8 mouse cellular contexts compared by ENCODE assay signal in genomic region chr8:109607650-109608049, GRCm38 (mm10). TPM values are rescaled to one million over a fixed set of nuclear protein-coding genes. Genes with fewer than 3 reads are reported as not detected.
DNase-seq lines count a peak whose midpoint lies in the region; ATAC-seq and TF ChIP-seq lines count a peak whose summit lies in the region.

No protein-coding gene starts in this region.

- H3K4me2 ChIP-seq in lung, embryonic 14.5 days, result peak overlapping the region; percentile 80
- H3K4me2 ChIP-seq in midbrain, embryonic 11.5 days, result peak overlapping the region; percentile 79

- H3K4me1 ChIP-seq in lung, embryonic 14.5 days (ENCODE audit: insufficient read depth), result peaks cover 4% of the 10 kb centered on the region; the same call in 1 of the 2 replicates
- peaks cover 10% of the 10 kb centered on the region; the same call in 1 of the 2 replicates for H3K4me1 ChIP-seq in midbrain, embryonic 11.5 days (ENCODE audit: control insufficient read depth, insufficient read depth, low read length)

- peak; percentile 52 for DNase-seq in lung, embryonic 14.5 days
- DNase-seq in lung, postnatal 36 days, result no peak
- DNase-seq in brain, embryonic 14.5 days (ENCODE audit: low read depth), result peak; percentile 19
- DNase-seq in midbrain, embryonic 11.5 days (ENCODE audit: low spot score, missing footprints), result peak; percentile 83
- DNase-seq in right cerebral cortex, postnatal 25 days, result no peak
- no peak for DNase-seq in spleen, adult 12 weeks (ENCODE audit: low spot score)
- no peak for DNase-seq in right cerebral cortex, adult 18-20 months

- H3K27me3 ChIP-seq in lung, embryonic 14.5 days (ENCODE audit: insufficient read depth, low read length), result no peaks in the 10 kb centered on the region
- no peaks in the 10 kb centered on the region for H3K27me3 ChIP-seq in midbrain, embryonic 11.5 days (ENCODE audit: control insufficient read depth, insufficient read depth, low read length)

- H3K4me3 ChIP-seq in lung, embryonic 14.5 days (ENCODE audit: low read depth, low read length), result peak overlapping the region; percentile 62
- H3K4me3 ChIP-seq in midbrain, embryonic 11.5 days (ENCODE audit: low read depth, low read length), result peak overlapping the region; percentile 59

- peak overlapping the region; percentile 97 for H3K27ac ChIP-seq in lung, embryonic 14.5 days (ENCODE audit: low read depth)
- no peak overlapping the region for H3K27ac ChIP-seq in midbrain, embryonic 11.5 days (ENCODE audit: low read depth, low read length)

- no peak for TF ChIP-seq POLR2A in brain, embryonic 14.5 days (IDR thresholded peaks at IDR 0.05; ENCODE audit: borderline replicate concordance, extremely low read depth, insufficient read depth, insufficient read length, poor library complexity, severe bottlenecking)

- peak overlapping the region; percentile 71 for H3K9ac ChIP-seq in lung, embryonic 14.5 days
- H3K9ac ChIP-seq in midbrain, embryonic 11.5 days (ENCODE audit: low read length), result peak overlapping the region; percentile 90

- no peak for TF ChIP-seq CTCF in lung, embryonic 14.5 days (IDR thresholded peaks at IDR 0.05; ENCODE audit: low read depth)
- no peak for TF ChIP-seq CTCF in brain, embryonic 14.5 days (IDR thresholded peaks at IDR 0.05; ENCODE audit: borderline replicate concordance, extremely low read depth, insufficient read depth, insufficient read length)

- ATAC-seq in lung, embryonic 14.5 days (ENCODE audit: insufficient read depth), result no peak
- peak; percentile 25 for ATAC-seq in granulocyte monocyte progenitor cell, adult 5-6 weeks (replicated peaks; ENCODE audit: poor library complexity, severe bottlenecking)
- ATAC-seq in midbrain, embryonic 11.5 days (ENCODE audit: low FRiP score), result no peak

- H3K36me3 ChIP-seq in lung, embryonic 14.5 days (ENCODE audit: insufficient read depth), result peaks cover 22% of the 10 kb centered on the region; the same call in 1 of the 2 replicates
- H3K36me3 ChIP-seq in midbrain, embryonic 11.5 days (ENCODE audit: control insufficient read depth, insufficient read depth, low read length), result peaks cover 8% of the 10 kb centered on the region; the same call in 1 of the 2 replicates

- 5% methylated on average over 12 of the region's 12 CpGs for WGBS in lung, embryonic 14.5 days
- 12% methylated on average over 12 of the region's 12 CpGs for WGBS in midbrain, embryonic 11.5 days

- no peaks in the 10 kb centered on the region for H3K9me3 ChIP-seq in lung, embryonic 14.5 days (ENCODE audit: low read depth, low read length)
- no peaks in the 10 kb centered on the region for H3K9me3 ChIP-seq in midbrain, embryonic 11.5 days (ENCODE audit: control insufficient read depth, low read length)

RNA-seq across cellular contexts. Expression of gene Dhodh, which starts 0.8 kb away (rescaled TPM):
- 45.1 and 51.3 TPM in 2 replicates for polyA plus RNA-seq in lung, embryonic 14.5 days (2014; fragmentation: Nextera tagmentation; extraction: Ambion mirVana)
- polyA plus RNA-seq in brain, embryonic 14.5 days (2012; rRNA removed), result 25.0 and 31.8 TPM in 2 replicates
- 23.9 and 30.6 TPM in 2 replicates for total RNA-seq in granulocyte monocyte progenitor cell, adult 5-6 weeks (2014; fragmentation: Nextera tagmentation)
- 28.2 and 28.7 TPM in 2 replicates for total RNA-seq in granulocyte monocyte progenitor cell, adult 5-6 weeks (2017)
- 38.5 and 44.9 TPM in 2 replicates for polyA plus RNA-seq in midbrain, embryonic 11.5 days (2014; fragmentation: Nextera tagmentation; extraction: Ambion mirVana)

RNA-seq across cellular contexts. Expression of gene Pkd1l3, which starts 6.7 kb away (rescaled TPM):
- polyA plus RNA-seq in lung, embryonic 14.5 days (2014; fragmentation: Nextera tagmentation; extraction: Ambion mirVana), result 0.09 TPM in 1 of 2 replicates, not detected in the other
- polyA plus RNA-seq in brain, embryonic 14.5 days (2012; rRNA removed), result 0.05 TPM in 1 of 2 replicates, not detected in the other
- 0.13 and 2.1 TPM in 2 replicates for total RNA-seq in granulocyte monocyte progenitor cell, adult 5-6 weeks (2014; fragmentation: Nextera tagmentation)
- total RNA-seq in granulocyte monocyte progenitor cell, adult 5-6 weeks (2017), result 0.17 and 1.3 TPM in 2 replicates
- polyA plus RNA-seq in midbrain, embryonic 11.5 days (2014; fragmentation: Nextera tagmentation; extraction: Ambion mirVana), result 0.20 and 0.36 TPM in 2 replicates

RNA-seq across cellular contexts. Expression of gene Hp, which starts 28.7 kb away (rescaled TPM):
- 3.6 and 7.4 TPM in 2 replicates for polyA plus RNA-seq in lung, embryonic 14.5 days (2014; fragmentation: Nextera tagmentation; extraction: Ambion mirVana)
- polyA plus RNA-seq in brain, embryonic 14.5 days (2012; rRNA removed), result 0.38 and 0.63 TPM in 2 replicates
- 206 and 211 TPM in 2 replicates for total RNA-seq in granulocyte monocyte progenitor cell, adult 5-6 weeks (2014; fragmentation: Nextera tagmentation)
- 304 and 315 TPM in 2 replicates for total RNA-seq in granulocyte monocyte progenitor cell, adult 5-6 weeks (2017)
- 0.33 and 0.34 TPM in 2 replicates for polyA plus RNA-seq in midbrain, embryonic 11.5 days (2014; fragmentation: Nextera tagmentation; extraction: Ambion mirVana)

RNA-seq across cellular contexts. Expression of gene Txnl4b, which starts 42.0 kb away (rescaled TPM):
- polyA plus RNA-seq in lung, embryonic 14.5 days (2014; fragmentation: Nextera tagmentation; extraction: Ambion mirVana), result 25.1 and 26.0 TPM in 2 replicates
- polyA plus RNA-seq in brain, embryonic 14.5 days (2012; rRNA removed), result 3.8 and 7.4 TPM in 2 replicates
- 9.3 and 15.8 TPM in 2 replicates for total RNA-seq in granulocyte monocyte progenitor cell, adult 5-6 weeks (2014; fragmentation: Nextera tagmentation)
- 14.0 and 23.0 TPM in 2 replicates for total RNA-seq in granulocyte monocyte progenitor cell, adult 5-6 weeks (2017)
- 28.2 and 31.4 TPM in 2 replicates for polyA plus RNA-seq in midbrain, embryonic 11.5 days (2014; fragmentation: Nextera tagmentation; extraction: Ambion mirVana)

RNA-seq across cellular contexts. Expression of gene Dhx38, which starts 42.0 kb away (rescaled TPM):
- 23.5 and 25.1 TPM in 2 replicates for polyA plus RNA-seq in lung, embryonic 14.5 days (2014; fragmentation: Nextera tagmentation; extraction: Ambion mirVana)
- 19.5 and 25.3 TPM in 2 replicates for polyA plus RNA-seq in brain, embryonic 14.5 days (2012; rRNA removed)
- total RNA-seq in granulocyte monocyte progenitor cell, adult 5-6 weeks (2014; fragmentation: Nextera tagmentation), result 36.1 and 46.0 TPM in 2 replicates
- total RNA-seq in granulocyte monocyte progenitor cell, adult 5-6 weeks (2017), result 65.5 and 67.5 TPM in 2 replicates
- polyA plus RNA-seq in midbrain, embryonic 11.5 days (2014; fragmentation: Nextera tagmentation; extraction: Ambion mirVana), result 18.7 and 22.0 TPM in 2 replicates

Comparison
In these comparisons a context has a peak if more than half of its experiments do, and no peak if none do; other contexts are left out.
1. DNase-seq: peak in lung, embryonic 14.5 days (single experiment), brain, embryonic 14.5 days (single experiment) and midbrain, embryonic 11.5 days (single experiment); none in lung, postnatal 36 days (single experiment), right cerebral cortex, postnatal 25 days (single experiment), spleen, adult 12 weeks (single experiment) and right cerebral cortex, adult 18-20 months (single experiment).